Mouse (Mus musculus): ENCODE data around the gene Kif26b. TPM values are rescaled to one million over a fixed set of nuclear protein-coding genes. Genes with fewer than 3 reads are reported as not detected.
A peak's percentile ranks its signal among the peaks of the same experiment; 100 is the strongest.

Gene Kif26b
- polyA plus RNA-seq, 1 experiment from 2014 or later, result 7.6 TPM

- WGBS, result 64% methylated on average over 3 of the region's 3 CpGs
- no peak overlapping the region for H3K9ac ChIP-seq (replicated peaks; ENCODE audit: low read depth, low read length)
- no peaks in the 10 kb centered on the region for H3K36me3 ChIP-seq (ENCODE audit: control insufficient read depth, insufficient read depth, low read length)
- no peaks in the 10 kb centered on the region for H3K9me3 ChIP-seq (ENCODE audit: control insufficient read depth, low read depth, low read length)
- no peak for ATAC-seq (ENCODE audit: insufficient number of reproducible peaks, insufficient read depth, low FRiP score, low read depth)
- no peak overlapping the region for H3K4me3 ChIP-seq (ENCODE audit: low read depth, low read length)
- no peak overlapping the region for H3K4me2 ChIP-seq (replicated peaks; ENCODE audit: low read depth, low read length)
- H3K27ac ChIP-seq (ENCODE audit: low read length), result peak overlapping the region; percentile 76; the same call in 1 of the 2 replicates
- H3K4me1 ChIP-seq (ENCODE audit: control insufficient read depth, insufficient read depth, low read length), result peaks cover 9% of the 10 kb centered on the region; the same call in 1 of the 2 replicates
- no peaks in the 10 kb centered on the region for H3K27me3 ChIP-seq (ENCODE audit: control insufficient read depth, insufficient read depth, low read length)
Observed at GRCm38 (mm10) chr1:178871055-178871454, 342.1 kb downstream of the Kif26b start.

GRCm38 (mm10) chr1:178876926-178877325, 348.0 kb downstream of the Kif26b start:
- H3K4me3 ChIP-seq (ENCODE audit: low read depth, low read length), result no peak overlapping the region
- H3K9me3 ChIP-seq (ENCODE audit: control insufficient read depth, low read depth, low read length), result no peaks in the 10 kb centered on the region
- WGBS, result 59% methylated on average over 2 of the region's 2 CpGs
- no peaks in the 10 kb centered on the region for H3K27me3 ChIP-seq (ENCODE audit: control insufficient read depth, insufficient read depth, low read length)
- no peak overlapping the region for H3K4me2 ChIP-seq (replicated peaks; ENCODE audit: low read depth, low read length)
- H3K36me3 ChIP-seq (ENCODE audit: control insufficient read depth, insufficient read depth, low read length), result no peaks in the 10 kb centered on the region
- no peaks in the 10 kb centered on the region for H3K4me1 ChIP-seq (ENCODE audit: control insufficient read depth, insufficient read depth, low read length)
- ATAC-seq (ENCODE audit: insufficient number of reproducible peaks, insufficient read depth, low FRiP score, low read depth), result no peak
- H3K27ac ChIP-seq (ENCODE audit: low read length), result no peak overlapping the region
- H3K9ac ChIP-seq (replicated peaks; ENCODE audit: low read depth, low read length), result no peak overlapping the region

DNA sequence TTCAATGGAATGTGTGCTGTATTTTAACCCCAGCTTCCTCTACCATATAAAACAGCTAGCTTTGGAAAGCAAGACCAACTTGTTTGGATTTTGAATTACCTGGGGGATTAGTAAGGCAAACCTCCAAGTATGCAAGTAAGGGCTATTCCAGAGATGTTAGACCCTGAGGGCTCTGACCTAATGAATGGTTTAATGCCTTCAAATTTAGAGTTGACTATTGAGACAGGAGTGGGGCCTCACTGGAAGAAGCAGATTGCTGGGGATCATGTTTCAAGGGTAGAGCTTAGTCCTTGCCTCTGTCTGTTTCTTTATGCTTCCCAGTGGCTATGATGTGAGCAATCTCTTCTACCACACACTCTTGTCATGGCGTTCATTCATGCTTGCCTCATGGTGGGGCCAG, 349.8 kb downstream of the Kif26b start:
- H3K36me3 ChIP-seq (ENCODE audit: control insufficient read depth, insufficient read depth, low read length), result no peaks in the 10 kb centered on the region
- ATAC-seq (ENCODE audit: insufficient number of reproducible peaks, insufficient read depth, low FRiP score, low read depth), result no peak
- no peak overlapping the region for H3K27ac ChIP-seq (ENCODE audit: low read length)
- no peak overlapping the region for H3K4me3 ChIP-seq (ENCODE audit: low read depth, low read length)
- H3K27me3 ChIP-seq (ENCODE audit: control insufficient read depth, insufficient read depth, low read length), result no peaks in the 10 kb centered on the region
- no peaks in the 10 kb centered on the region for H3K4me1 ChIP-seq (ENCODE audit: control insufficient read depth, insufficient read depth, low read length)
- H3K9me3 ChIP-seq (ENCODE audit: control insufficient read depth, low read depth, low read length), result no peaks in the 10 kb centered on the region
- no peak overlapping the region for H3K9ac ChIP-seq (replicated peaks; ENCODE audit: low read depth, low read length)
- WGBS, result 83% methylated on average over 1 of the region's 1 CpGs
- no peak overlapping the region for H3K4me2 ChIP-seq (replicated peaks; ENCODE audit: low read depth, low read length)

- no peak overlapping the region for H3K27ac ChIP-seq (ENCODE audit: low read length)
- H3K4me1 ChIP-seq (ENCODE audit: control insufficient read depth, insufficient read depth, low read length), result no peaks in the 10 kb centered on the region
- no peak overlapping the region for H3K4me2 ChIP-seq (replicated peaks; ENCODE audit: low read depth, low read length)
- no peaks in the 10 kb centered on the region for H3K36me3 ChIP-seq (ENCODE audit: control insufficient read depth, insufficient read depth, low read length)
- H3K4me3 ChIP-seq (ENCODE audit: low read depth, low read length), result no peak overlapping the region
- H3K27me3 ChIP-seq (ENCODE audit: control insufficient read depth, insufficient read depth, low read length), result no peaks in the 10 kb centered on the region
- 72% methylated on average over 7 of the region's 7 CpGs for WGBS
- no peaks in the 10 kb centered on the region for H3K9me3 ChIP-seq (ENCODE audit: control insufficient read depth, low read depth, low read length)
- no peak for ATAC-seq (ENCODE audit: insufficient number of reproducible peaks, insufficient read depth, low FRiP score, low read depth)
- no peak overlapping the region for H3K9ac ChIP-seq (replicated peaks; ENCODE audit: low read depth, low read length)
Observed at GRCm38 (mm10) chr1:178880905-178881304, 352.0 kb downstream of the Kif26b start.

GRCm38 (mm10) chr1:178886671-178887070, 357.7 kb downstream of the Kif26b start:
- WGBS, result 57% methylated on average over 5 of the region's 5 CpGs
- ATAC-seq (ENCODE audit: insufficient number of reproducible peaks, insufficient read depth, low FRiP score, low read depth), result no peak
- Histone ChIP-seq H3K36me3 (ENCODE audit: control insufficient read depth, insufficient read depth, low read length) (no peaks in the 10 kb centered on the region), H3K4me3 (ENCODE audit: low read depth, low read length) (no peak overlapping the region), H3K4me1 (ENCODE audit: control insufficient read depth, insufficient read depth, low read length) (peaks cover 10% of the 10 kb centered on the region; the same call in 1 of the 2 replicates), H3K27me3 (ENCODE audit: control insufficient read depth, insufficient read depth, low read length) (no peaks in the 10 kb centered on the region), H3K4me2 (replicated peaks; ENCODE audit: low read depth, low read length) (no peak overlapping the region), H3K9ac (replicated peaks; ENCODE audit: low read depth, low read length) (no peak overlapping the region), H3K27ac (ENCODE audit: low read length) (no peak overlapping the region), H3K9me3 (ENCODE audit: control insufficient read depth, low read depth, low read length) (no peaks in the 10 kb centered on the region)

GRCm38 (mm10) chr1:178892376-178892775, 363.5 kb downstream of the Kif26b start:
- no peaks in the 10 kb centered on the region for H3K9me3 ChIP-seq (ENCODE audit: control insufficient read depth, low read depth, low read length)
- no peak overlapping the region for H3K4me3 ChIP-seq (ENCODE audit: low read depth, low read length)
- H3K27me3 ChIP-seq (ENCODE audit: control insufficient read depth, insufficient read depth, low read length), result no peaks in the 10 kb centered on the region
- H3K36me3 ChIP-seq (ENCODE audit: control insufficient read depth, insufficient read depth, low read length), result no peaks in the 10 kb centered on the region
- no peak overlapping the region for H3K4me2 ChIP-seq (replicated peaks; ENCODE audit: low read depth, low read length)
- WGBS, result 84% methylated on average over 6 of the region's 6 CpGs
- H3K4me1 ChIP-seq (ENCODE audit: control insufficient read depth, insufficient read depth, low read length), result 0 out of 2 replicates have a peak, but pooled peaks cover under 1% of the 10 kb centered on the region
- no peak for ATAC-seq (ENCODE audit: insufficient number of reproducible peaks, insufficient read depth, low FRiP score, low read depth)
- H3K27ac ChIP-seq (ENCODE audit: low read length), result no peak overlapping the region
- no peak overlapping the region for H3K9ac ChIP-seq (replicated peaks; ENCODE audit: low read depth, low read length)

DNA sequence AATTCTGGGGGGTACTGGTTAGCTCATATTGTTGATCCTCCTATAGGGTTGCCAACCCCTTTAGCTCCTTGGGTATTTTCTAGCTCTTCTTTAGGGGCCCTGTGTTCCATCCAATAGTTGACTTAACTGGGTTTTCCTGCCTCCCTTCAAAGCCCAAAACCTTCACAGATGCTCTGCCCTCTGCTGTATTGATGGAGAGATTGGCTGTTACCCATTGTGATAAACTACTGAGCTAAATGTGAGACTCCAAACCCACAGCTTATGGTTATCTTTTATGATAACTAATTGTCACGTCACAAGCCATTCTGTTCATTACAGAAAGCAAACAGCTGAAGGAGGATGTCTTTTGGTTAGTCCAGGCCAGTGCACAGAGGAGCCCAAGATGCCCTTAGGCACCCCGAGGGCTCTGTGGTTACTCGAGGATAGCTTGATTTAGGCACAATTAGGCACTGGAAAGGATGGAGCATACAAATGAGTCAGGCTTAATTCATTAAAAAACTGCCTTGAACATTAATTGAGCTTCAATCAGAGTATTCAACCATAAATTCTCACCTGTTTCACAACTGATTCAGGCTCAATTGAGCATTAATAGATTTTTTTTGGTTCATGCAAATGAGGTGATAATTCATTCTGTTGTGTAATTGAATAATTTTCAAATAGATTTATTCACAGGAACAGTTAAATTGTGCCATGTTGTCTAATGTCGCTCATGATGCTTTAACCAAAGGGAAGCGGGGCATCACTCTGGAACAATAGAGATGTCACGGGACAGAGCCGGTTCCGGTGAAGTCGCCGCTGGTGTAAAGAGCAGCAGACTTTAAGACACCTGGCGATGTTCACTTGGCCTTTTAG, 364.5 kb downstream of the Kif26b start:
- Histone ChIP-seq H3K9me3 (ENCODE audit: control insufficient read depth, low read depth, low read length) (no peaks in the 10 kb centered on the region), H3K4me1 (ENCODE audit: control insufficient read depth, insufficient read depth, low read length) (no peaks in the 10 kb centered on the region), H3K9ac (replicated peaks; ENCODE audit: low read depth, low read length) (no peak overlapping the region), H3K4me3 (ENCODE audit: low read depth, low read length) (no peak overlapping the region), H3K4me2 (replicated peaks; ENCODE audit: low read depth, low read length) (no peak overlapping the region), H3K36me3 (ENCODE audit: control insufficient read depth, insufficient read depth, low read length) (no peaks in the 10 kb centered on the region), H3K27me3 (ENCODE audit: control insufficient read depth, insufficient read depth, low read length) (no peaks in the 10 kb centered on the region), H3K27ac (ENCODE audit: low read length) (no peak overlapping the region)
- no peak for ATAC-seq (ENCODE audit: insufficient number of reproducible peaks, insufficient read depth, low FRiP score, low read depth)
- WGBS, result 91% methylated on average over 11 of the region's 11 CpGs

DNA sequence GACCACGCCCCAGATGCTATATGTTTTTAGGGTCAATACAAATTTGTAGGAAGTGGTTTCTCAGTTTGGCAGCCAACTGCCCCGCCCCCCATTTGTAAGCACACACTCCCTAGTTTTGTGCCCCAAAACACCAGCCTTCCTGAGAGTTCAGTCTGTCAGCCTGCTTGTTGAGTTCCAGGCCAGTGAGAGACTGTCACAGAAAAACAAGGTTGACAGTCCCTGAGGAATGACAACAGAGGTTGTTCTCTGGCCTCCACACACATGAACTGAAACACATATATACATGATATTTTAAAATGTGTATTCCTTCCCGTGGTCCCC, 365.1 kb downstream of the Kif26b start:
- no peak overlapping the region for H3K4me2 ChIP-seq (replicated peaks; ENCODE audit: low read depth, low read length)
- no peak overlapping the region for H3K9ac ChIP-seq (replicated peaks; ENCODE audit: low read depth, low read length)
- no peak for ATAC-seq (ENCODE audit: insufficient number of reproducible peaks, insufficient read depth, low FRiP score, low read depth)
- H3K27ac ChIP-seq (ENCODE audit: low read length), result no peak overlapping the region
- H3K36me3 ChIP-seq (ENCODE audit: control insufficient read depth, insufficient read depth, low read length), result no peaks in the 10 kb centered on the region
- WGBS, result 85% methylated on average over 3 of the region's 3 CpGs
- no peaks in the 10 kb centered on the region for H3K27me3 ChIP-seq (ENCODE audit: control insufficient read depth, insufficient read depth, low read length)
- no peaks in the 10 kb centered on the region for H3K4me1 ChIP-seq (ENCODE audit: control insufficient read depth, insufficient read depth, low read length)
- no peak overlapping the region for H3K4me3 ChIP-seq (ENCODE audit: low read depth, low read length)
- H3K9me3 ChIP-seq (ENCODE audit: control insufficient read depth, low read depth, low read length), result no peaks in the 10 kb centered on the region

- Histone ChIP-seq H3K9me3 (ENCODE audit: control insufficient read depth, low read depth, low read length) (no peaks in the 10 kb centered on the region), H3K36me3 (ENCODE audit: control insufficient read depth, insufficient read depth, low read length) (no peaks in the 10 kb centered on the region), H3K4me3 (ENCODE audit: low read depth, low read length) (no peak overlapping the region), H3K9ac (replicated peaks; ENCODE audit: low read depth, low read length) (no peak overlapping the region), H3K27me3 (ENCODE audit: control insufficient read depth, insufficient read depth, low read length) (no peaks in the 10 kb centered on the region), H3K27ac (ENCODE audit: low read length) (no peak overlapping the region), H3K4me1 (ENCODE audit: control insufficient read depth, insufficient read depth, low read length) (no peaks in the 10 kb centered on the region), H3K4me2 (replicated peaks; ENCODE audit: low read depth, low read length) (no peak overlapping the region)
- no peak for ATAC-seq (ENCODE audit: insufficient number of reproducible peaks, insufficient read depth, low FRiP score, low read depth)
- 85% methylated on average over 4 of the region's 4 CpGs for WGBS
Observed at GRCm38 (mm10) chr1:178895674-178896073, 366.7 kb downstream of the Kif26b start.

All from stomach, embryonic 14.5 days (tissue).